Mouse (Mus musculus): ENCODE results near the gene Lrba.

Lrba gene

GRCm38 (mm10) chr3:86518506-86519109 is 294.1 kb downstream of the Lrba start:
- DNase-seq (ENCODE audit: low spot score), result no peak

- DNase-seq (ENCODE audit: low spot score), result no peak
Observed at GRCm38 (mm10) chr3:86522880-86523505, 298.5 kb downstream of the Lrba start.

- no peak for DNase-seq (ENCODE audit: low spot score)
Observed at GRCm38 (mm10) chr3:86531531-86532269, 307.2 kb downstream of the Lrba start.

- DNase-seq (ENCODE audit: low spot score), result no peak
Observed at GRCm38 (mm10) chr3:86536751-86537150, 312.3 kb downstream of the Lrba start.

- no peak for DNase-seq (ENCODE audit: low spot score)
Observed at GRCm38 (mm10) chr3:86538645-86539554, 314.4 kb downstream of the Lrba start.

GRCm38 (mm10) chr3:86539555-86540168 is 315.2 kb downstream of the Lrba start:
- no peak for DNase-seq (ENCODE audit: low spot score)

GRCm38 (mm10) chr3:86541074-86541614 is 316.7 kb downstream of the Lrba start:
- no peak for DNase-seq (ENCODE audit: low spot score)

GRCm38 (mm10) chr3:86541863-86542397 is 317.4 kb downstream of the Lrba start:
- no peak for DNase-seq (ENCODE audit: low spot score)

GRCm38 (mm10) chr3:86544785-86545184 is 320.3 kb downstream of the Lrba start:
- DNase-seq (ENCODE audit: low spot score), result no peak

- DNase-seq (ENCODE audit: low spot score), result no peak
Observed at GRCm38 (mm10) chr3:86545945-86546344, 321.5 kb downstream of the Lrba start.

GRCm38 (mm10) chr3:86546471-86547250 is 322.2 kb downstream of the Lrba start:
- DNase-seq (ENCODE audit: low spot score), result no peak

- DNase-seq (ENCODE audit: low spot score), result no peak
Observed at GRCm38 (mm10) chr3:86547251-86547791, 322.8 kb downstream of the Lrba start.

GRCm38 (mm10) chr3:86548091-86549015 is 323.9 kb downstream of the Lrba start, which contains the start of gene Mab21l2:
Mab21l2 (minus strand) TSS chr3:86548629.
- DNase-seq (ENCODE audit: low spot score), result no peak

GRCm38 (mm10) chr3:86550301-86551010 is 326.0 kb downstream of the Lrba start:
- no peak for DNase-seq (ENCODE audit: low spot score)

GRCm38 (mm10) chr3:86551011-86551728 is 326.7 kb downstream of the Lrba start:
- no peak for DNase-seq (ENCODE audit: low spot score)

GRCm38 (mm10) chr3:86552170-86552569 is 327.7 kb downstream of the Lrba start:
- no peak for DNase-seq (ENCODE audit: low spot score)

- DNase-seq (ENCODE audit: low spot score), result no peak
Observed at GRCm38 (mm10) chr3:86558976-86559375, 334.5 kb downstream of the Lrba start.

- DNase-seq (ENCODE audit: low spot score), result no peak
Observed at GRCm38 (mm10) chr3:86559635-86560034, 335.2 kb downstream of the Lrba start.
